Mouse (Mus musculus) v-Abl transformed pro-B cells (cell line): ENCODE measurements around the gene Hist1h2bb.

ENCODE experiments used
- in situ Hi-C, 2 experiments: fragments of 400-800 bp; cut with MboI; formaldehyde crosslinking; loops; one replicate each; pipeline ENCODE4 v1.15.1; 2025; ENCODE audit not compliant: unreplicated experiment in 2 of 2

The Hist1h2bb gene

DNA sequence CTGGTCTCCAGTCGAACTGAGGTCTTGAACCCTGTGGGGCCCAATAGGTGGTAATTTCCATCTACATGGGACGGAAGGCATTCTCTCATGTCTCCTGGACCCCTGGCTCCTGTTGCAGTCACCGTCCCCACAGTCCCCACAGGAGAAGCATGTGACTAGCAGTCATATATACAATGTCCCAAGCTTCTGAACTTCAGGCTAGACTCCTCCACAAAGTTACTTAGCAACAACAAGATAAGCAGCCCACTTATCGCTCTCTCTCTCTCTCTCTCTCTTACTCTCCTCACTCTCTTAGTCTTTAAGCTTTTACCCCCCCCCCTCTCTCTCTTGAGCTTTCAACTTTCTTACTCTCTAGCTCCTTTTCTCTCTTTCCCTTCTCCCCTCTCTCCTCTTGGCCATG, 22.3 kb upstream of the Hist1h2bb start:
- in situ Hi-C loops, result no loop called here

DNA sequence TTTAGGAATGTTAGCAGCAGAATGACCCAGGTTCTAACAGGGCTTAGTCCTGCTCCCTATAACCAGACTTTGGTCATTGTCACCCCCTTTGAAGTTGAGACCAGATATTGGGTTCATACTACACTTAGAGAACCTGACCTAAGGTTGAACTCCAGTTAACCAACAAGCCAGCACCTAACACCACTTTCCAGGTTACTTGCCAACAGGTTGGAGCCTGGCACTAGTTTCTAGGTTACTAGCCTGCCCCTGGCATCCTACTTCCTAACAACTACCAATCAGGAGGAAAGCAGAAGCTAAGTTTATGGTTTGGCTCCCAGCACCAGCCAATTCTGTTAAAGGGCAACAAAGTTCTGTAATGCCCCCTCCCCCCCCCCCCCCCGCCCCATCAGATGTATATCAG, 21.3 kb upstream of the Hist1h2bb start:
- in situ Hi-C loops, result no loop called here

DNA sequence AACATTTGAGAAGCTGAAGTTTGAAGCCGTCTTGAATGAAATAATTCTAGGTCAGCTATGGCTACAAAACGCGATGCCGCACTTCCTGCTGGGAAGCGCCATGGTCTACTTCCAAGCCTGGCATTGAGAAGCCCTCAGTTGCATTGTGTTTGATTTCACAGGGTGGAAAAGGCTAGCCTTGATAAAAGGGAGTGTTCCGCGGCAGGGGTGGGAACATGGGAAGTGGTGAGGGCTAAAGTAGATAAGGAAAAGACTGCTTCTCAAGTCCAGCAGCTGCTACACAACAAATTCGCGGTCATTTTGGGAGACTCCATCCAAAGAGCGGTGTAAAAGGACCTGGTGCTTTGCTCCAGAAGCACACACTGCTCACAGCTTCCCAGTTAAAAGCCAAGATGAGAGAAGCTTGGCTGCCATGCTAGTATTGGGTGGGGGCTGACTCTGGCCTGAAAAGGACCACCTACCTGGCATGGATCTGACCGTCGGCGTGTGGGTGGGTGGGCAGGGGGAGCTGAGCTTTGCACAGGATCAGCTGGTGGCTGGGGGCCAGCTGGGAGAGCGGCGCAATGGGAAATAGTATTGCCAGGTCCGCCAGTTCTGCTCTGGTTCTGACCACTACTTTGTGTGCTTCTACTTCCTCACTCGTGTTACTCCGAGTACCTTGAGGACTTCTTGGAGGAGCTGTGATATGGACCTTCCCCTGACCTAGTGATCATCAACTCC, 17.9 kb upstream of the Hist1h2bb start:
- in situ Hi-C loops, result no loop called here

DNA sequence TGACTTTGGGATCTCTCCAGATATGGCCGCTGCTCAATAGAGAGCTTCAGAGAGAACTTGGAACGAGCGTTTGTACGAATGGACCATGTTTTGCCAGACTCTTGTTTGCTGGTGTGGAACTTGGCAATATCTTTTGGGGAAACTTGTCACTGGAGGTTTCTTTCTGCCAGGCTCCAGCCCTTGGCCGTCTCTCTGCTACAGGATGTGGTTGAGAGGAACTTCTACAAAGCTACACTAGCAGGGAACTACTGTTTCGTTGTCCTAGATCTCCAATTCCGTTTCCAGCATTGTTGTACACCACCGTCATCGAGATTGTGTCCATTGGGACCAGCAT, 17.4 kb upstream of the Hist1h2bb start:
- in situ Hi-C loops, result no loop called here

DNA sequence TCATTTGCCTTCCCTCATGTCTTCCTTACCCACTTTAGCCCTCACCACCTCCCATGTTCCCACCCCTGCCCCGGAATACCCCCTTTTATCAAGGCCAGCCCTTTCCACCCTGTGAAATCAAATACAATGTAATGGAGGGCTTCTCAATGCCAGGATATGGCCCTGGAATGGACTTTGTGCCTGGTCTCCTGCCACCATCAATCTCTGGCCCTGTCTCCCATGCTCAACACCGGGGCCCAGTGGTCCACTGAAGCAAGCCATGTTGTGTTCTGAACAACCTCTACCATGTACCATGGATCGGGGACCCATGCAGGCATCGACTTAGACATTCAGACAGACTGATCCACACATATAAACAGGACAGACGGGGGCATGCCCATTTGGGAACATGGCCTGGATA, 16.8 kb upstream of the Hist1h2bb start:
- in situ Hi-C loops, result loop anchor here (5.0 to 10.0 kb wide), 3 partner anchors 32 to 105 kb away; partner anchors contain the start of genes Hist1h1e (in 1 of the 2), Hist1h1t (in 1 of the 2), Hist1h2ac (in 1 of the 2) and Hist1h2bc (in 1 of the 2)

DNA sequence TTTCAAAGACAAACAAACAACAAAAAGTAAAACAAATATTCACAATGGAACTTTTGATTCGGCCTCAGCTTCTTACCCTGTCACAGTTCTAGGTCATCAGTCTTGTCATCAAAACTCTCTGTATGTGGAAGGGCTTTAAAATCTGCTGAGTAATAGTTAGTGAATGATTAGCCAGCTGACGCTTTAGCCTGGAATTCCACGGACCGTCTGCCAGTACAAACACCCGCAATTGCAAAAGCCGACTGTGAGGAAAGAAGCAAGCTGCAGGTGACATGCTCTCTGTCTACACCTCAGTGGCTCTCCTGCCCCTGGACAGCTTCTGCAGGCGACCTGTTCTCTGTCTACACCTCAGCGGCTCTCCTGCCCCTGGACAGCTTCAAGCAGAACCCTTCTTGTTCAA, 16.1 kb upstream of the Hist1h2bb start:
- in situ Hi-C loops, result loop anchor here (5.0 to 10.0 kb wide), 3 partner anchors 33 to 106 kb away; partner anchors contain the start of genes Hist1h1e (in 1 of the 2), Hist1h1t (in 1 of the 2), Hist1h2ac (in 1 of the 2) and Hist1h2bc (in 1 of the 2)

DNA sequence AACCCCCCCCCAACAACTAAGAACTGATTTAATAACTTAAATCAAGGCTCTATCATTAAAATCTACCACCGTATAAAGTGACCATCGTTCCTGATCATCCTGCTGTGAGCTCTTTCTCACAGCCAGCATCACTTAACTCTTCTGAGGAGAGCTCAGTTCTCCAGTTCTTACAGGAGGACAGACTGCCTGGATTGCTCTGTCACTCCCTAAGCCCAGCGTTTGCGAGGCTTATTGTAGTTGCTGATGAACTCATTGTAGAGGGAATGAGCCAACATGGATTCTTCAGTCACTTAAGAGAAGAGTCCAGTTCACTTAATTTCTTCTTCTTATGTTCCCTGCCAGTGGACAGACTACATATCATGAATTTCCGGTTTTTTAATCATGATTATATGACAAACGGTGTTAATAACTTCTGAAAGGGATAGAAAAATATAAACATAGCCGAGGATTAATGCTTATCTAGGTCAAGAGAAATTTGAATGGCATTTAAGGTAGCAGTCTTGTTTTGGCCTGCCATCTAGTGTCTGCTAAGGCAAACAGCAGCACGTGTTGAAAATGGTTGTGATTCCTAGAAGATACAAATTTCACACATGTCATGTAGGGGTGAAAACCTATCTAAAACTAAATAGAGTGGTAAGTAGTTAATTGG, 14.3 kb upstream of the Hist1h2bb start:
- in situ Hi-C loops, result loop anchor here (5.0 to 10.0 kb wide), 3 partner anchors 35 to 107 kb away; partner anchors contain the start of genes Hist1h1e (in 1 of the 2), Hist1h1t (in 1 of the 2), Hist1h2ac (in 1 of the 2) and Hist1h2bc (in 1 of the 2)

DNA sequence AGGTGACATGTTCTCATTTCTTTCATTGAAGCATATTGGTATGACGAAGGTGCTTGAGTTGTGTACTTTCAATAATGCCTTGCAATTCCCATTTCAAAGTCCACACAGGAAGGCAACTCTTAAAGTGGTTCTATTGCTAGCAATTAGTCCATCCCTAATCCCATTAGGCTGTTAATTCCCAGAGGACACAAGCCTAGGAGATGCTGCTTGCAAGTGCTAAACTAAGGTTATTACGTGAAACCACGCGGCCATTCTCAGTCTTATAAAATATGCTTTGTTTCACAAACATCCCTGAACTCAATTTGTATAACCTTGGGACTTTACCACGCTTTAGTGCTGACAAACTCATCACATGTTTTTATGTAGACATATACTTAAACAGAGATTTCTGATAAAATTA, 9.4 kb upstream of the Hist1h2bb start:
- in situ Hi-C loops, result loop anchor here (5.0 to 10.0 kb wide), 4 partner anchors 35 to 115 kb away; partner anchors contain the start of genes Hist1h1e (in 2 of the 2), Hist1h2be (in 2 of the 2), Hist1h2ac (in 1 of the 2) and Hist1h2bc (in 1 of the 2)

DNA sequence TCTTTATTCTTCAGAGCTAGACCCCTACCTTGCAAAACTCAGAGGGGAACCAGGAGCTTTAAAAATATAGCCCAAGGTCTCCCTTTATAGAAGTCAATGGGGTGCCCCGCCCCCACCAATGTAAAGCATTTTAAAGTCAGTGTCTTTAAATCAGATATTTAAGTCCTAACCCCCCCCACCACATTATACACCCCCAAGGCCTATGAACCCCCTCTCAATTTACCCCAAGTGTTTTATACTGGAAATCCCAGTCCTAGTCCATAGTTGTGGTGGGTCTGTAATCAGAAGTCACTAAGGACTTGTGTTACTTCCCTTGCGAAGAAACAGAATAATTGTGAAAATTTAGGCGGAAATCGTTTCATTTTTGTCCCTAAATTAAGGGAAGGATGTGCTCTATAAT, 8.5 kb upstream of the Hist1h2bb start:
- in situ Hi-C loops, result loop anchor here (5.0 to 10.0 kb wide), 4 partner anchors 36 to 116 kb away; partner anchors contain the start of genes Hist1h1e (in 2 of the 2), Hist1h2be (in 2 of the 2), Hist1h2ac (in 1 of the 2) and Hist1h2bc (in 1 of the 2)

DNA sequence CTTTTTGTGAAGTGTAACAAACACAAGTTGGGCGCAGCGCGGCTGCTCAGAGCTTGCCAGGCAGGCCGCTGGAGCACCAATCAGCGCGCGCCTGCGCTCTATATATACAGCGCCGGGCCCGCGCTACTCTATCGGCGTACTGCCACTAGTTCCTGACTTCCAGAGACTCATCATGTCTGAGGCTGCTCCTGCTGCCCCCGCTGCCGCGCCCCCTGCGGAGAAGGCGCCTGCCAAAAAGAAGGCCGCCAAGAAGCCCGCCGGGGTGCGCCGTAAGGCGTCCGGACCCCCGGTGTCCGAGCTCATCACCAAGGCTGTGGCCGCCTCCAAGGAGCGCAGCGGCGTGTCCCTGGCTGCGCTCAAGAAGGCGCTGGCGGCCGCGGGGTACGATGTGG, 7.9 kb upstream of the Hist1h2bb start, which contains the start of gene Hist1h1c:
TSS of gene Hist1h1c (plus strand) at position 132 of the 392 bp plus-strand sequence.
- in situ Hi-C loops, result loop anchor here (5.0 to 10.0 kb wide), 4 partner anchors 36 to 116 kb away; partner anchors contain the start of genes Hist1h1e (in 2 of the 2), Hist1h2be (in 2 of the 2), Hist1h2ac (in 1 of the 2) and Hist1h2bc (in 1 of the 2)

DNA sequence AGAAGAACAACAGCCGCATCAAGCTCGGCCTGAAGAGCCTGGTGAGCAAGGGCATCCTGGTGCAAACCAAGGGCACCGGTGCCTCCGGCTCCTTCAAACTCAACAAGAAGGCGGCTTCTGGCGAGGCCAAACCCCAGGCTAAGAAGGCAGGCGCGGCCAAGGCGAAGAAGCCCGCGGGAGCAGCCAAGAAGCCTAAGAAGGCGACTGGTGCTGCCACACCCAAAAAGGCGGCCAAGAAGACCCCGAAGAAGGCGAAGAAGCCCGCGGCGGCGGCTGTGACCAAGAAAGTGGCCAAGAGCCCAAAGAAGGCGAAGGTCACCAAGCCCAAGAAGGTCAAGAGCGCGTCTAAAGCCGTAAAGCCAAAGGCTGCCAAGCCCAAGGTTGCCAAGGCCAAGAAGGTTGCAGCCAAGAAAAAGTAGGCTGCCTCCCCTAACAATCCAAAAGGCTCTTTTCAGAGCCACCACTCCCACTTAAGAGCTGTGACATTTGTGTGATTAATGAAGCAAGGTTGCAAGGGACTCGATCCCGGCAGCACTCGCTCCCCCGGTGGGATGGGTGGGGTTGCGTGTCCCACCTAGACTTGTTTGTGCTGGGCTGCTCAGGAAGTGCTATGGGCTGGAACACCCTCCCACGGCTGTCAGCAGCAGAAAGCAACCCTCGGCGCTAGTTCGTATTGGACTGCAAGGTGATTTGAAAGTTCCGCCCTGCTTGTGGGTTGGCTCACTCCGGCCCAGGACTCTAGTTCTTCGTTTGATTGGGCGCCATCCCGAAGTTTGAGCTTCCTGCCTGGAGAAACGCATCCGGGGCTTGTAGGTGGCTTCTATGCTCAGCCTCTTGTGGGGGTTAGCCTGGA, 7.2 kb upstream of the Hist1h2bb start:
- in situ Hi-C loops, result loop anchor here (5.0 to 10.0 kb wide), 4 partner anchors 37 to 117 kb away; partner anchors contain the start of genes Hist1h1e (in 2 of the 2), Hist1h2be (in 2 of the 2), Hist1h2ac (in 1 of the 2) and Hist1h2bc (in 1 of the 2)

DNA sequence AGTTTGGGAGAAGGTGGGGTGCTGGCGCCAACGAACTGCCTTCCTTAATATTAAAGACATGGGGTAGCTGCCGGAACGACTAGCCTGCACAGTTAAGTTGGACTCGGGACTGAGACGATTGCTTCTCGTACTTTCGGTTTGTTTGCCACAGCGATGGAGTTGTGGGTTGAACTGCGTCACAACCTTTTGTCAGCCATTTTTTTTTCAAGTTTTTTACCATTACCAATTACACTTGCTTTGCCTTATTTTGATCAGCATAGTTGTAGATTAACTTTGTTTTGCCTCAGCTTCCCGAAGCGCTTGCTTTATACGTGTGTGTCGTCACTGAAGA, 6.6 kb upstream of the Hist1h2bb start:
- in situ Hi-C loops, result loop anchor here (5.0 to 10.0 kb wide), 7 partner anchors 38 to 1703 kb away; partner anchors contain the start of genes Hist1h1d (in 2 of the 2), Hist1h1e (in 2 of the 2), Hist1h2be (in 2 of the 2) and Hist1h4f (in 2 of the 2)

DNA sequence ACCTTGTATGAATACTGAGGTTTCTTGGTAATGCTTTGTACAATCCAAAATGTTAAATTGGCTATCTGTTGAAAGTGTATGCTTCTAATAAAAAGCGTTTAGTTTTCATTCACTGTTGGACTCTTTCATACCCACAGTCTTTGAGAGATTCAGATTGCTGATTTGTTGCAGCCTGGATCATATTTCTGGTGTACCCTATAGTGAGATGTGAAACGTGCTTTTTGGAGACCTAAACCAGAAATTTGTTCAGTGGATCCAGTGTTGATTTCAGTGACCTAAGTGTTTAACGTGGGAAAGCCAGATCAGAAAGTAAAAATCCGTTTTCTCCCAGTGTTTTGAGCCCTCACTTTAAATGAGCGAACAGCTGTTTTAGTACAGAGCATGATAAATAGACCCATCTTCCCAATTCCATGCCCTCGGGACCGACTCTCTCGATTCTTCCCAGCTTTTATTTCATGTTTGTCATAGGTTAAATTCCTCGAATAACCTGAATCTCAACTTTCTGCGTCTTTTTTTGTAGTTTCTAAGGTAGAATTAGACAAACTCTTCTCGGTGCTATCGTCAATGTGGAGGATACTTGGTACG, 6.2 kb upstream of the Hist1h2bb start:
- in situ Hi-C loops, result loop anchor here (5.0 to 10.0 kb wide), 3 partner anchors 186 to 1703 kb away; partner anchors contain the start of genes Hist1h1d (in 2 of the 2), Hist1h4f (in 2 of the 2), Hist1h2ah (in 1 of the 2) and Hist1h2bk (in 1 of the 2)

DNA sequence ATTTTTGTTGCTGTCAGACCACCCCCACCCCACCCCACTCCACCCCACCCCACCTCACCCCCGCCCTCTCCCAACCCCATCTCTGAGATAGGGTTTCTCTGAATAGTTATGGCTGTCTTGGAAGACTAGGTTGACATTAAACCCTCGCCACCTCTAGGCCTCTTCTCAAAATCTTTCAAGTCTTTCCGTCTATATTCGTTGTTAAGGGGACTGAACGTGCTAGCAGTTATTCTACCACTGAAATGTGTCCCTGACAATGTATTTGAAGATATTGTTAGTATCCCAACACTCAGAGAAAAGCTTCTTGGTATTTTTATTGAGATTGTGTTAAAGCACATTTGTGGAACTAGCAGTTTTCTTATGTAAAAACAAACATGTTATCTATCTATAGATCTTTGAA, 5.6 kb upstream of the Hist1h2bb start:
- in situ Hi-C loops, result loop anchor here (5.0 to 10.0 kb wide), 3 partner anchors 186 to 1704 kb away; partner anchors contain the start of genes Hist1h1d (in 2 of the 2), Hist1h4f (in 2 of the 2), Hist1h2ah (in 1 of the 2) and Hist1h2bk (in 1 of the 2)

DNA sequence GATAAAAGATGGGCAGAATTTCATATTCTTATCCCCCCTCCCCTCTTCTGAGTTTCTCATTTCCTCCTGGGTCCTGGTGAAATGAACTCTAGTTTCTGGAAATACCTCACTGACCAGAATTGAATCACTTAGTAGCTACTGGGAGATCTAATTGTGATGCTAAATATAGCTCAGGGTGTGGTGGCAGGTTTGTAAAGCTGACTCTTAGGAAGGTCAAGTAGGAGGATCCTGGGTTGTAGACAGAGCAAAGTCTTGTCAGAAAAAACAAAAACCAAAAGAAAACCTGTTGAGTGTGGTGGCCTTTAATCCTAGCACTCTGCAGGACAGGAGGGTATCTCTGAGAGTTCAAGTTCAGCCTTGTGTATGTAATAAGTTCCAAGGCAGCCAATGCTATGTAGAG, 4.5 kb upstream of the Hist1h2bb start:
- in situ Hi-C loops, result loop anchor here (5.0 to 10.0 kb wide), 3 partner anchors 187 to 1705 kb away; partner anchors contain the start of genes Hist1h1d (in 2 of the 2), Hist1h4f (in 2 of the 2), Hist1h2ah (in 1 of the 2) and Hist1h2bk (in 1 of the 2)

DNA sequence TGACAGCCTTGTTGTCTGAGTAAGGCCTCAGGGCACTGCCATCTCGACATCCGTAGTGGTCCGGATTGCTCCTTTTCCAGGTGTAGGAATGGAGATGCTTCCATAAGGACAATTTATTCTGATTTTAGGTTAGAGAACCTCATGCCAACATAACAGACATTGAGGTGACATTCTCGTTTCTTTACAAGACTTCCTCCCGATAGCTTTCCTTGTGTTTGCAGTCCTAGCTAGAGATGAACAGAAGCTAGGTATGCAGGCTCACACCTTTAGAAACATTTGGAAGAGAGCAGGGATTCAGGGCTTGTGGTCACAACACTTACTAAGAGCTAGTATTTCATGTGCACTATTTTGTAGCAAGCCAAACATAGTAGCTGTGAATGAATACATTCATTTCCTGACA, 3.3 kb upstream of the Hist1h2bb start:
- in situ Hi-C loops, result loop anchor here (5.0 to 10.0 kb wide), 3 partner anchors 188 to 1706 kb away; partner anchors contain the start of genes Hist1h1d (in 2 of the 2), Hist1h4f (in 2 of the 2), Hist1h2ah (in 1 of the 2) and Hist1h2bk (in 1 of the 2)

DNA sequence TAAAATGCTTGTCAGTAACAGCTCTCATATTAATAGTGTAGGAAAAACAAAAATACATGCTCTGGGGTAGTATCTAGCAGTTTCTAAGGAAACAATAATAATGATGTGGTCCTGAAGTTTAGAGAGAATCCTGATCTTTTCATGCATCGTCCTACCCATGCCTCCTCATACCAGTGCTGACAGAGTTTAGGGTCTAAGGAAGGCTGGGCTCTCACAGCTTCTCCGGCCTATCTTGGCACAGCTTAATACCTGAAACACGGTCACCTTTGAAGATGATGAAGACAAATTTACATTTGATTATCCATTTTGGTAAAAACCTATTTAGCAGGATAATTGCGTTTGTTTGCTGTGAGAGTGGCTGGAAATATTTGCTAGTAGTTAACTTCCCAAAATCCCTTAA, 2.6 kb upstream of the Hist1h2bb start:
- in situ Hi-C loops, result loop anchor here (5.0 to 10.0 kb wide), 3 partner anchors 189 to 1707 kb away; partner anchors contain the start of genes Hist1h1d (in 2 of the 2), Hist1h4f (in 2 of the 2), Hist1h2ah (in 1 of the 2) and Hist1h2bk (in 1 of the 2)
